Mouse (Mus musculus) liver, embryonic 11.5 days (tissue): ENCODE results near the gene Nckap1l. TPM values are rescaled to one million over a fixed set of nuclear protein-coding genes. Genes with fewer than 3 reads are reported as not detected.

ENCODE experiments used
- ATAC-seq: fragments of 200-750 bp; cut with Nextera tagmentation; replicated peaks from 2 replicates; pipeline ENCODE4 v1.8.0; 2017; ENCODE audit warnings: moderate number of reproducible peaks, mild to moderate bottlenecking, moderate TSS enrichment, moderate library complexity; ENCODE audit not compliant: low FRiP score
- DNase-seq: peaks from one replicate; pipeline ENCODE4 v3.0.0-alpha.2; 2017; ENCODE audit warnings: low spot score
- H3K27ac ChIP-seq: fragments of 300-500 bp; sonication (generic); 2 replicates; pipeline ENCODE4 v1.5.1; 2014; ENCODE audit warnings: mild to moderate bottlenecking, low read depth, low read length, control low read depth
- H3K27me3 ChIP-seq: fragments of 300-500 bp; sonication (generic); replicated peaks from 2 replicates; pipeline ENCODE4 v1.6.1; 2014; ENCODE audit warnings: low read length, mixed read lengths; ENCODE audit not compliant: control insufficient read depth, insufficient read depth
- H3K36me3 ChIP-seq: fragments of 300-500 bp; sonication (generic); 2 replicates; pipeline ENCODE4 v1.6.1; 2014; ENCODE audit warnings: mild to moderate bottlenecking, low read length, moderate library complexity, mixed read lengths; ENCODE audit not compliant: control insufficient read depth, insufficient read depth
- H3K4me1 ChIP-seq: fragments of 300-500 bp; sonication (generic); replicated peaks from 2 replicates; pipeline ENCODE4 v1.6.1; 2014; ENCODE audit warnings: low read length, mixed read lengths; ENCODE audit not compliant: control insufficient read depth, insufficient read depth
- H3K4me2 ChIP-seq: fragments of 300-500 bp; sonication (generic); 2 replicates; pipeline ENCODE4 v1.6.1; 2014; ENCODE audit warnings: mild to moderate bottlenecking, control low read depth, moderate library complexity
- H3K4me3 ChIP-seq: fragments of 300-500 bp; sonication (generic); 2 replicates; pipeline ENCODE4 v1.5.1; 2014; ENCODE audit warnings: low read depth, low read length, control low read depth
- H3K9ac ChIP-seq: fragments of 300-500 bp; sonication (generic); 2 replicates; pipeline ENCODE4 v1.6.1; 2014; ENCODE audit warnings: low read depth, low read length, control low read depth
- H3K9me3 ChIP-seq: fragments of 300-500 bp; sonication (generic); 2 replicates; pipeline ENCODE4 v1.6.1; 2016; ENCODE audit warnings: low read length, inconsistent platforms, mixed read lengths; ENCODE audit not compliant: control insufficient read depth
- WGBS: fragments of 180-500 bp; shearing (Covaris S2); extraction: QIAGEN DNeasy Blood & Tissue Kit; methylation state at CpG from one replicate; pipeline ENCODE4 v1.1.7; 2014; 5-methylcytosine and 5-hydroxymethylcytosine counted together
- polyA plus RNA-seq: library from polyadenylated mRNA; unstranded; fragments of >200 nt; fragmentation: Nextera tagmentation; extraction: Ambion mirVana; gene quantifications from 2 replicates; pipeline ENCODE4 v1.2.1, GENCODE M21; 2014

The Nckap1l gene
- polyA plus RNA-seq, 1 experiment from 2014 or later: 11.2 TPM

- 53% methylated on average over 3 of the region's 3 CpGs for WGBS
- no peak overlapping the region for H3K4me3 ChIP-seq
- H3K27ac ChIP-seq: no peak overlapping the region
- ATAC-seq (no peak), DNase-seq (no peak)
- H3K36me3 ChIP-seq: no peaks in the 10 kb centered on the region
- H3K4me1 ChIP-seq: no peaks in the 10 kb centered on the region
- no peak overlapping the region for H3K9ac ChIP-seq
- H3K9me3 ChIP-seq: no peaks in the 10 kb centered on the region
- H3K4me2 ChIP-seq: no peak overlapping the region
- no peaks in the 10 kb centered on the region for H3K27me3 ChIP-seq
Observed at GRCm38 (mm10) chr15:103522458-103523099, 69.0 kb downstream of the Nckap1l start.

GRCm38 (mm10) chr15:103523156-103523555 is 69.6 kb downstream of the Nckap1l start:
- no peak overlapping the region for H3K4me2 ChIP-seq
- no peaks in the 10 kb centered on the region for H3K27me3 ChIP-seq
- DNase-seq (no peak), ATAC-seq (no peak)
- no peaks in the 10 kb centered on the region for H3K36me3 ChIP-seq
- H3K27ac ChIP-seq: no peak overlapping the region
- H3K4me1 ChIP-seq: no peaks in the 10 kb centered on the region
- H3K9me3 ChIP-seq: no peaks in the 10 kb centered on the region
- WGBS: 75% methylated on average over 3 of the region's 3 CpGs
- H3K9ac ChIP-seq: no peak overlapping the region
- H3K4me3 ChIP-seq: no peak overlapping the region

GRCm38 (mm10) chr15:103530372-103530771 is 76.8 kb downstream of the Nckap1l start:
- H3K4me2 ChIP-seq: no peak overlapping the region
- no peak overlapping the region for H3K27ac ChIP-seq
- H3K27me3 ChIP-seq: peaks cover 2% of the 10 kb centered on the region; the same call in 1 of the 2 replicates
- no peak overlapping the region for H3K9ac ChIP-seq
- WGBS: 12% methylated on average over 5 of the region's 5 CpGs
- DNase-seq (no peak), ATAC-seq (peak; percentile 44; the same call in 1 of the 2 replicates)
- H3K4me1 ChIP-seq: no peaks in the 10 kb centered on the region
- H3K9me3 ChIP-seq: no peaks in the 10 kb centered on the region
- no peak overlapping the region for H3K4me3 ChIP-seq
- H3K36me3 ChIP-seq: no peaks in the 10 kb centered on the region

- Histone ChIP-seq H3K9me3 (no peaks in the 10 kb centered on the region), H3K4me1 (no peaks in the 10 kb centered on the region; the same call in 1 of the 2 replicates), H3K36me3 (no peaks in the 10 kb centered on the region), H3K27me3 (peaks cover 34% of the 10 kb centered on the region), H3K4me2 (no peak overlapping the region), H3K4me3 (no peak overlapping the region), H3K9ac (no peak overlapping the region), H3K27ac (no peak overlapping the region)
- DNase-seq: no peak
- 77% methylated on average over 7 of the region's 7 CpGs for WGBS
- no peak for ATAC-seq
Observed at GRCm38 (mm10) chr15:103534054-103534620, 80.5 kb downstream of the Nckap1l start.

- Histone ChIP-seq H3K4me1 (no peaks in the 10 kb centered on the region; the same call in 1 of the 2 replicates), H3K27me3 (peaks cover 43% of the 10 kb centered on the region), H3K9ac (no peak overlapping the region), H3K4me2 (no peak overlapping the region), H3K36me3 (no peaks in the 10 kb centered on the region), H3K9me3 (no peaks in the 10 kb centered on the region), H3K4me3 (no peak overlapping the region), H3K27ac (no peak overlapping the region)
- WGBS: 68% methylated on average over 2 of the region's 2 CpGs
- DNase-seq: no peak
- no peak for ATAC-seq
Observed at GRCm38 (mm10) chr15:103535030-103535429, 81.4 kb downstream of the Nckap1l start.

GRCm38 (mm10) chr15:103535786-103536185 is 82.2 kb downstream of the Nckap1l start:
- no peak overlapping the region for H3K27ac ChIP-seq
- H3K4me1 ChIP-seq: no peaks in the 10 kb centered on the region; the same call in 1 of the 2 replicates
- WGBS: 36% methylated on average over 1 of the region's 1 CpGs
- no peak overlapping the region for H3K4me2 ChIP-seq
- DNase-seq: no peak
- no peak overlapping the region for H3K9ac ChIP-seq
- ATAC-seq: no peak
- H3K36me3 ChIP-seq: no peaks in the 10 kb centered on the region
- no peak overlapping the region for H3K4me3 ChIP-seq
- peaks cover 44% of the 10 kb centered on the region for H3K27me3 ChIP-seq
- H3K9me3 ChIP-seq: no peaks in the 10 kb centered on the region

- Histone ChIP-seq H3K4me2 (no peak overlapping the region; the same call in 1 of the 2 replicates), H3K9ac (no peak overlapping the region), H3K4me1 (no peaks in the 10 kb centered on the region; the same call in 1 of the 2 replicates), H3K9me3 (no peaks in the 10 kb centered on the region), H3K36me3 (no peaks in the 10 kb centered on the region), H3K27me3 (peaks cover 44% of the 10 kb centered on the region), H3K4me3 (no peak overlapping the region), H3K27ac (no peak overlapping the region)
- 27% methylated on average over 2 of the region's 2 CpGs for WGBS
- DNase-seq: no peak
- no peak for ATAC-seq
Observed at GRCm38 (mm10) chr15:103536456-103536855, 82.9 kb downstream of the Nckap1l start.

GRCm38 (mm10) chr15:103537011-103537821 is 83.6 kb downstream of the Nckap1l start:
- DNase-seq: no peak
- Histone ChIP-seq H3K4me2 (peak overlapping the region; percentile 76), H3K27ac (no peak overlapping the region), H3K9me3 (no peaks in the 10 kb centered on the region), H3K9ac (0 out of 2 replicates have a peak overlapping the region, but pooled peaks have one; percentile 9), H3K36me3 (no peaks in the 10 kb centered on the region), H3K4me1 (no peaks in the 10 kb centered on the region; the same call in 1 of the 2 replicates), H3K4me3 (peak overlapping the region; percentile 56), H3K27me3 (peaks cover 44% of the 10 kb centered on the region)
- 3% methylated on average over 34 of the region's 37 CpGs for WGBS
- ATAC-seq: no peak
